Mouse (Mus musculus) heart, postnatal 0 days (tissue): ENCODE measurements around the gene Pacs2.
A peak's percentile ranks its signal among the peaks of the same experiment; 100 is the strongest.

Source experiments
- CTCF ChIP-seq: IDR thresholded peaks from 2 replicates; pipeline ENCODE4 v1.5.1; 2016; ENCODE audit warnings: antibody characterized with exemption, control low read depth, low read depth
- EP300 ChIP-seq: IDR thresholded peaks from 2 replicates; pipeline ENCODE4 v1.6.1; 2016; ENCODE audit warnings: antibody characterized with exemption, low read depth

DNA sequence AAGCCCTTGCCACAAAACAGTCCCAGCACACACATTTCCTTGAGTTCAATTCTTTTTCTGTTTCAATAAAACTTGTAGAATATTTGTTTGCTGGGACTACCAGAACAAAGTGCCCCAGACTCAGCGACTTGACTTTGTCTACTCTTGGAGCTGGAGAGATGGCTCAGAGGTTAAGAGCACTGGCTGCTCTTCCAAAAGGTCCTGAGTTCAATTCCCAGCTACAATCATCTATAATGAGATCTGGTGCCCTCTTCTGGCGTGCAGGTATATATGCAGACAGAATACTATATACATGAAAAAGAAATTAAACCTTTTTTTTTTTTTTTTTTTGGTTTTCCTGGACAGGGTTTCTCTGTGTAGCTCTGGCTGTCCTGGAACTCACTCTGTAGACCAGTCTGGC is 11.6 kb upstream of the Pacs2 start:
- TF ChIP-seq EP300: no peak
- peak; percentile 21 for TF ChIP-seq CTCF
